Mouse (Mus musculus) layer of hippocampus, postnatal 10 days (tissue): ENCODE results near the gene Coch. TPM values are rescaled to one million over a fixed set of nuclear protein-coding genes. Genes with fewer than 3 reads are reported as not detected.
"Not testable (repeated sequence)": the region's sequence is repeated elsewhere in the genome, so short reads cannot be mapped to it uniquely, and the experiment has no call there.

Experiments
- DNase-seq, 2 experiments: peaks; one replicate each; pipeline ENCODE4 v3.0.0; 2021; ENCODE audit warnings: low spot score in 2 of 2
- long read RNA-seq: library from polyadenylated mRNA; stranded (forward); transcript quantifications from one replicate; pipeline ENCODE4 v2.0.0, GENCODE M21; 2023
- total RNA-seq, 2 experiments: library from RNA; stranded (reverse); gene quantifications; 2 replicates each; pipeline ENCODE4 v1.2.3; 2021

Coch gene
- 10 to 100 TPM; 18.3 to 21.1 TPM for total RNA-seq
- long read RNA-seq, transcript Coch-201 (12 exons, 2,456 nt) = major isoform, 15 of 19 reads
- long read RNA-seq, partial matches to known transcripts = 1 of 19 reads
- long read RNA-seq, other reads (novel, unspliced or antisense) = 3 of 19 reads

DNA sequence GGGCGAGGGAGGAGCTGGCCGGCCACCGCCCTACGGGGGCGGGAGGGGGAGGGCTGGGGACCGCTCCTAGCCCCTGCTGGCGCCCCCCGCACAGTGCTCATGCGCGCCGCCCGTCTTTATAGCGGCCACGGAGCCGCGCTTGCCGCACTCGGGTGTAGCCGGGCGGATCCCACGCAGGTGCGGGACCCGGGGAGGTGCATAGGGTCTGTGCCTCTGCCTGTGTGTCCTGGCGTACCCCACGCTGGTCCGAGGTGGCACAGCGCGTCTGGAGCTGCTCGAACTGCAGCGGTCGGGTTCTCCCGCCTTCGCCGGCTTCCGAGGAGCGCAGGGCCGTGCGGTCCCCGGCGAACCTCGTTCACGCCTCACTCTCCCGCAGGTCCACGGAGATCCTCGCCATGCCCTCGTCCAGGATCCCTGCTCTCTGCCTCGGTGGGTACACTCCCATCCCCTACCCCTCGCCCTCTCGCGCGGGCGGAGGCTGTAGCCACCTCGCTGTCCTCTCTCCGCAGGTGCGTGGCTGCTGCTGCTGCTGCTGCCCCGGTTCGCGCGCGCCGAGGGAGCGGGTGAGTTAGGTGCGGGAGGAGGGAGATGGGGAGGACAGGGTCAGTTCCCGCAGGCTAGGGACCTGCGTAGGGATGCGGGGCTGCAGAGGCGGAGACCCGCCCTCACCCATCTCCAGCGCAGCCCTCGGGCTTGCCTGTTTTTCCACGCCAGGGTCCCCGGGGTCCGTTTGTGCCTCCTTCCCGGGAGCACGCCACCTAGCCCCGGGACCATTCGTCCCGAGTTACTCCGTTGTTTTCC lies at the start of gene Coch:
Gene Coch (plus strand): TSS at position 113 of the 801 bp plus-strand sequence.
- peak; percentile 22 to 35 for DNase-seq

DNA sequence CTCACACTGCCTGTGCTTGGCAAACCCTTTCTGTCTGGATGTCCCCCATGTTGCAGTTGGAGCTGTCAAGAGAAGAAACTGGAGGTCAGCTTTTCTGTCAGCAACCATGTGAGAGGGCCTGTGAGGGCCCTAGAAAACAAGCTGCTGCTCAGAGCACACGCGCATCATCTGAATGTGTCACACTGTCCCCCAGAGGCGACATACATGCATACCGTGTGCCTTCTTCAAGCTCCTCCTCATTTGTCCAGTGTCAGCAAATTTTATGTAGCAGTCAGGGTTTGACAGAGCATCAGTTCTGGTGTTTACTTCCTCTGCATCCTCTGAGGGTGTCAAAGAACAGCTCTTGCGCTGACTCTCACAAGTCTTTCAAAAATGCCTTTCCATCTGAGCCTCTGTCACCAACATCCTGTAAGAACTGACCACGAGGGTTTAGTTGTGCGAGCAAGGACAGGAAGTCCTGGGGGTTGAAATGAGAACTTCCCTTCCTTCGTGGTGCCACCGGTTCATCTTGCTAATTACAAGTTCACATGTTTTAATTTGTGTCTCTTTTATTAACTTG lies 49.7 kb upstream of the Coch start:
- DNase-seq = no peak

- DNase-seq = no peak
Observed at GRCm38 (mm10) chr12:51555041-51555440, 38.1 kb upstream of the Coch start.

DNA sequence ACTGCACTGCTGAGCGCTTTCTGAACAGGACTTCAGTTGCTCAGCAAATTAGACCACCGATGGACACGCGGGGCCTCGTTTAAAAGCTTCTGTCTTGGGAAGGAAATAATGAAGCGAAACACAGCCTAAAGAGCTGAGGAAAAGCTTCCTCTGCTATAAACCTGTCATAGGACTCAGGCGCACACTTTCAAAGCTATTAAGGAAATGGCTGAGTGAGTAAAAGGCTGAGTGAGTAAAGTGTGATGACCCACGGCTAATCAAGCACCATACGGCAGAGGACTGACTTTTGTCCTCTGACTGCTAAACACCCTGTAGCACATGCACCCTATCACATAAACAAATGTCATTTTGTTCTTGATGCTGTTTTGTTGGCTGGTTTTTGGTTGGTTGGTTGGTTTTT lies 31.7 kb upstream of the Coch start:
- DNase-seq = no peak

GRCm38 (mm10) chr12:51567225-51567624 lies 25.9 kb upstream of the Coch start:
- DNase-seq = no peak

- DNase-seq = no peak
Observed at GRCm38 (mm10) chr12:51569472-51569871, 23.7 kb upstream of the Coch start.

GRCm38 (mm10) chr12:51569944-51570343 lies 23.2 kb upstream of the Coch start:
- DNase-seq = no peak

GRCm38 (mm10) chr12:51572651-51573050 lies 20.5 kb upstream of the Coch start:
- no peak for DNase-seq

DNA sequence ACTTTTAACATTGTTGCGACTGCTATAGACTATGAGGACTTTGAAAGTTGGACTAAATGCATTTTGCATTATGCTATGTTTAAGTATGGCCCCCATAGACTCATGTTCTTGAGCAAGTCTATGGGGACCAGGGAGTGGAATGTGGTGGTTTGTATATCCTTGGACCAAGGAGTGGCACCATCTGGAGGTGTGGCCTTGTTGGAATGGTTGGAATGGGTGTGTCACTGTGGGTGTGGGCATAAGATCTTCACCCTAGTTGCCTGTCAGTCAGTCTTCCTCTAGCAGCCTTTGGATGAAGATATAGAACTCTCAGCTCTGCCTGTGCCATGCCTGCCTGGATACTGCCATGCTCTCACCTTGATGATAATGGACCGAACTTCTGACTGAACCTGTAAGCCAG lies 15.3 kb upstream of the Coch start:
- DNase-seq = not testable (repeated sequence)

GRCm38 (mm10) chr12:51589263-51589662 lies 3.9 kb upstream of the Coch start:
- no peak for DNase-seq

DNA sequence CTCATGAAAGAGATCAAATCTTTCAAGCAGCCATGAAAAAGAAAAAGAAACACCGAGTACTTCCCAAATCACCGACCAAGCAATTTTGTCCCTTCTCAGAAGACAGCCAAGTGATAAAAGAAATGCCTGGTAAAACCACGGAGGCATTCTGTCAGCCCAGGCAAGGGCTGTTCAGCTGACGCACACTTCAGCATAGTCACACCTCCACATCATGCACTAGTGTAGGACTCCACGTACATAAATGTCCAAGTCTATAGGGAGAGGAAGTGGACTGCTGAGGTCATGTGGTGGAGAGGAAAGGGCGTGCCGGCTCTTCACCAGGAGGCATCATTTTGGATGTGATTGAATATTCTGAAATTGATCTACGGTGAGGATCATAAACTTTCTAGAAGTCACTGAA lies 1.2 kb upstream of the Coch start:
- DNase-seq = no peak

DNA sequence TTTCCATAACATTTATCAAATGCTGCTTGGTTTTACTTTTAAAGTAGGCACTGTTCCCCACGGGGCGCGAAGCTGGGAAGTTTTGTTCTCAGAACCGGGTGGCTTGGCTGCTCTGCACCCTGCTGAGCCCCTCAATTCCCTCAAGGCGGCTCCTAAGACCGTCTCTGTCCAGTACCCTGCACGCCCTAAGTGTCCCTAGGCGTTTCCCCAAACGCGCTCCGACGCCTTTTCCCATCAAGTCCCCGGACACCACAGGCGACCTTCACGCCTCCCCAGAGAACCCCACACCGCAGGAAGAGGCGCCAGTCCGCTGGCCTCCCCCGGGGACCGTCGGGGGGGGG lies 283 bp upstream of the Coch start:
- no peak for DNase-seq

DNA sequence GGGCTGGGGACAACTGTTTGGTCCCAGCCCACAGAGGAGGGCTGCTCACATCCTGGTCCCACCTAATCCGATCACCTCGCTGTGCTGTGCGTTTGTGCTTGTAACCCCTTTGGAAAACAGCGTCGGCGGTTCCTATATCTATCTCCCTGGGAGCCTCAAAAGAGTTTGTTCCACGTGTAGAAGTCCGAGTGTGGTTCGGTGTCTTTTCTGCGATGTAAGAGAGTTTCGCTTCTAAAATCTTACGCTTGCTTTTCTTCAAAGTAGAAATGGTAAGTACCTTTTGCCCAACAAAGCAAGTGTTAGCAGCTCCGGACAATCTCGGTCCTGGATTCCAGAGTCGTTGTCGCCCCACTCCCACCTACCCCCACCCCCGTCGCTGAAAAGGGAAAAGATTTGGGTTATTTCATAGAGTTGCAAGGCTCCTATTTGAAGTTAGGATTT lies 909 bp downstream of the Coch start:
- no peak for DNase-seq

- peak in 1 of 2 experiments; percentile 7 for DNase-seq
Observed at GRCm38 (mm10) chr12:51603306-51603705, 10.2 kb downstream of the Coch start.

DNA sequence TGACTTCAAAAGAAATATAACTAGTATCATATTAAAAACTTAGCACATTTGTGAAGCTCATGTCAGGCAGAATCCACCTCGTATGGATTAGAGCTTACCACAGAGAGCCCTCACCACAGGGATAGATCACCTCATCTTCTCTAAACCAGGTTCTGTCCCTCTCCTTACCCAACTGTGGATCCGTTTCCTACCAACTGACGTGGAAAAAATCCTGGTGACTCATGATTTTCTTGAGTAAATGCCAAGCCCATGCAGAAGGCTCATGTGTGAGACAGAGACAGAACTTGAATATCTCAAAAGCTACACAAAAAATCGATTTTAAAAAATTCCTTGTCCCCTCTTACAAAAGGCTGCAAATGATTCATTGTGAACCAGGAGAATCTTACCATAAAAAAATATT lies 13.0 kb downstream of the Coch start:
- no peak for DNase-seq

- DNase-seq = no peak
Observed at GRCm38 (mm10) chr12:51612361-51612760, 19.2 kb downstream of the Coch start.

DNA sequence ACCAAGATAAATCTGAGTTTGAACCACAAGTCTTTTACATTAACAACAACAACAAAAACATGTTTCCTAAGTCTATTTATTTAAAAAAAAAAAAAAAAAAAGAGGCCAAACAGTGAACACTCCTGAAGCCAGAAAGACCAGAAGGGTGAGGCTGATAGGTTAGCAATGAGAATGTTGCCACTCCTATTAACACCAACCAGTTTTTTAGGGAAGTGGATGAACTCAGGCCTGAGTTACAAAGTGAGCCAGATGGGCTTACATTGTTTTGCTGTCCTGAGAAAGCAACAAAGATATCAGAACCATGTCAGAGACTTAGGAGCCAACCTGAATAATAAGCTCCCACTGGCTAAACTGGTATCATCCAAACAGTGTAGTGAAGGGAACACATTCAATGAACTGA lies 27.4 kb downstream of the Coch start:
- DNase-seq = no peak

GRCm38 (mm10) chr12:51621161-51621560 lies 28.0 kb downstream of the Coch start:
- DNase-seq = no peak

- DNase-seq = no peak
Observed at GRCm38 (mm10) chr12:51622670-51623365, 29.7 kb downstream of the Coch start.

DNA sequence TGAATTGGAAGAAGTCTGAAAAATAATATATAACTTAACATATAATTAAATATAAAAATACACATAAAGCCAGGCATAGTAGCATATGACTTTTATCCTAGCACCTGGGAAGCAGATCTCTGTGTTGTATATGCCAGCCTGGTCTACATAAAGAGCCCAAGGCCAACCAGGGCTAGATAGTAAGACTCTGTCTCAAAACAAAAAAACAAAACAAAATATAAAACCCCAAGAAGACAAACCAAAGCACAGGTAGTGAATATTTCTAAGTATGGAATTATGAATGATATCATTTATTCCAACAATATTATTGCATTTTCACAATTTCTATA lies 30.2 kb downstream of the Coch start:
- no peak for DNase-seq

DNA sequence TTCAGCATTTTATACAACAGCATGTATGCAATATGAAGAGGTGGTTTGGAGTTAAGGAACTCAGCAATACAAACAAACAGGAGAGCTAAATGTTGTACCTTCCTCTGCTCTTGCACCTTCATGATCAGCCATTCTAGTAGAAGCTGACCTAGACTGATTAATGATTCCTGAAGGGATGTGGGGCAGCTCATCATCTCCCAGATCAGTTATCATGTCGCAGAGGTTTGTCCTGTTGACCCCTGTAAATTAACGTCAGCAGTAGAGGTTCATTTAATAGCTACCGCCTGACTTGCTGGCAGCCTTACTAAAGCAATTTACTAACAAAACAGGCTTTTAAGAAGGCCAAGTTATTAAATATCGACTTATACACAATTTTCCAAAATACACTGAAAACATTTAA lies 40.3 kb downstream of the Coch start:
- DNase-seq = no peak

DNA sequence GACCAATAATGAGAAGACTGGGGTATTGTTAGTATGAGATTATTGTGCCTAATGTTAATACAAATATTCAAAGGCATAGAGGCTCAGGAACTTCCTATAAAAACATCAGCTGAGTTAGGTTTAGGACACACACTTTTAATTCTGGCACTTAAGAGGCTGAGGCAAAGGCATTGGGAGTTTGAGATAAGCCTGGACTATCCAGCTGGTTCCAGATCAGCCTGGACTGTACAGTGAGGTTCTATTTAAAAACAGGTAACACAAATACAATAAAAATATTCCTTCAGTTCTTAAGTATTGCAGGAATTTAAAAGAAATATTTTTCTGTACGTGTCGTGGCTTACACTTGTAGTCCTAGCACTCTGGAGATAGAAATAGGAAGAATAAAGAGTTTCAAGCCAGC lies 43.1 kb downstream of the Coch start:
- no peak for DNase-seq
